Comparison of ENCODE assay signal across 8 mouse cellular contexts in genomic region chr11:87596492-87596891, GRCm38 (mm10). TPM values are rescaled to one million over a fixed set of nuclear protein-coding genes. Genes with fewer than 3 reads are reported as not detected.
DNase-seq lines count a peak whose midpoint lies in the region; ATAC-seq and TF ChIP-seq lines count a peak whose summit lies in the region.

No protein-coding gene starts in this region.

- 57% methylated on average over 2 of the region's 2 CpGs for WGBS in heart, postnatal 0 days
- WGBS in midbrain, embryonic 10.5 days = 46% methylated on average over 2 of the region's 2 CpGs

- no peaks in the 10 kb centered on the region for H3K27me3 ChIP-seq in ES-Bruce4 (ENCODE audit: control insufficient read depth, insufficient read depth, low read length, poor library complexity, severe bottlenecking)
- H3K27me3 ChIP-seq in heart, postnatal 0 days (ENCODE audit: control insufficient read depth, insufficient read depth, low read length) = no peaks in the 10 kb centered on the region
- H3K27me3 ChIP-seq in midbrain, embryonic 10.5 days (ENCODE audit: low read depth, poor library complexity, severe bottlenecking) = no peaks in the 10 kb centered on the region

- H3K9me3 ChIP-seq in ES-Bruce4 (replicated peaks; ENCODE audit: control insufficient read depth, insufficient read depth, low read length, poor library complexity, severe bottlenecking) = no peaks in the 10 kb centered on the region
- H3K9me3 ChIP-seq in heart, postnatal 0 days (replicated peaks; ENCODE audit: control insufficient read depth, low read length) = no peaks in the 10 kb centered on the region
- H3K9me3 ChIP-seq in midbrain, embryonic 10.5 days (replicated peaks) = no peaks in the 10 kb centered on the region

- no peaks in the 10 kb centered on the region for H3K4me1 ChIP-seq in ES-Bruce4 (ENCODE audit: control insufficient read depth, insufficient read depth, low read length)
- peaks cover 14% of the 10 kb centered on the region for H3K4me1 ChIP-seq in heart, postnatal 0 days (ENCODE audit: control insufficient read depth, insufficient read depth)
- H3K4me1 ChIP-seq in midbrain, embryonic 10.5 days = peaks cover 55% of the 10 kb centered on the region

- peak overlapping the region; percentile 51; the same call in 1 of the 2 replicates for H3K27ac ChIP-seq in gastrocnemius, adult 2 months
- H3K27ac ChIP-seq in ES-Bruce4 (ENCODE audit: insufficient read depth, low read length) = no peak overlapping the region
- H3K27ac ChIP-seq in heart, postnatal 0 days (ENCODE audit: low read depth) = no peak overlapping the region
- peak overlapping the region; percentile 94 for H3K27ac ChIP-seq in midbrain, embryonic 10.5 days (replicated peaks)

- peak overlapping the region; percentile 98; the same call in 1 of the 2 replicates for H3K4me2 ChIP-seq in heart, postnatal 0 days (ENCODE audit: low read depth, low read length)

- no peak for ATAC-seq in heart, postnatal 0 days (ENCODE audit: insufficient read depth, low read depth)

- TF ChIP-seq EP300 in ES-Bruce4 (IDR thresholded peaks at IDR 0.05; ENCODE audit: insufficient read depth, low read depth, low read length) = no peak
- no peak for TF ChIP-seq EP300 in heart, postnatal 0 days (IDR thresholded peaks at IDR 0.05; ENCODE audit: low read depth)

- no peak overlapping the region; the same call in 1 of the 2 replicates for H3K4me3 ChIP-seq in gastrocnemius, adult 2 months
- H3K4me3 ChIP-seq in ES-Bruce4 (ENCODE audit: low read depth, low read length) = no peak overlapping the region
- no peak overlapping the region for H3K4me3 ChIP-seq in heart, postnatal 0 days (ENCODE audit: low read depth, low read length)
- H3K4me3 ChIP-seq in midbrain, embryonic 10.5 days = peak overlapping the region; percentile 84

- intact Hi-C loops in gastrocnemius, adult 2 months (cut with DNase I) = no loop called here

- DNase-seq in gastrocnemius, adult 2 months = no peak
- no peak for DNase-seq in gastrocnemius, adult 18-20 months (ENCODE audit: low spot score)
- no peak for DNase-seq in heart, postnatal 0 days (ENCODE audit: low spot score)
- DNase-seq in midbrain, embryonic 10.5 days (ENCODE audit: low spot score) = no peak
- no peak for DNase-seq in left cerebral cortex, adult 11 months (ENCODE audit: low spot score)
- DNase-seq in layer of hippocampus, adult 9-10 months (ENCODE audit: low spot score) = no peak
- no peak for DNase-seq in thymus, postnatal 25 days

- H3K9ac ChIP-seq in ES-Bruce4 (ENCODE audit: low read depth, poor library complexity, severe bottlenecking) = 0 out of 2 replicates have a peak overlapping the region, but pooled peaks have one; percentile 64
- H3K9ac ChIP-seq in heart, postnatal 0 days (replicated peaks; ENCODE audit: low read depth, low read length) = no peak overlapping the region

- no peak for TF ChIP-seq POLR2A in ES-Bruce4 (IDR thresholded peaks at IDR 0.05; ENCODE audit: insufficient read depth, low read length)

- no peak for TF ChIP-seq CTCF in gastrocnemius, adult 2 months (IDR thresholded peaks at IDR 0.05)
- no peak for TF ChIP-seq CTCF in ES-Bruce4 (IDR thresholded peaks at IDR 0.05; ENCODE audit: low read depth, low read length)
- no peak for TF ChIP-seq CTCF in heart, postnatal 0 days (IDR thresholded peaks at IDR 0.05; ENCODE audit: low read depth)

- H3K36me3 ChIP-seq in ES-Bruce4 (ENCODE audit: control insufficient read depth, insufficient read depth, low read length, poor library complexity, severe bottlenecking) = peaks cover 24% of the 10 kb centered on the region
- H3K36me3 ChIP-seq in heart, postnatal 0 days (replicated peaks; ENCODE audit: control insufficient read depth, insufficient read depth, low read length) = peaks cover 49% of the 10 kb centered on the region
- H3K36me3 ChIP-seq in midbrain, embryonic 10.5 days = peaks cover 69% of the 10 kb centered on the region

RNA-seq across cellular contexts. Expression of gene Mtmr4, which starts 4.5 kb away (rescaled TPM):
- total RNA-seq in gastrocnemius, adult 2 months (2021) = 10 to 100 TPM; 10.6 to 12.4 TPM
- 10 to 100 TPM in 1 of 2 experiments, 1 to 10 TPM in 1; 9.8 to 10.8 TPM for total RNA-seq in gastrocnemius, adult 18-20 months (2021)
- 47.7 and 50.4 TPM in 2 replicates for polyA plus RNA-seq in ES-Bruce4 (2011; ENCODE audit: insufficient read depth, insufficient read length, low read depth, missing spikeins)
- total RNA-seq in heart, postnatal 0 days (2014; rRNA removed; ENCODE audit: low replicate concordance) = 12.4 and 17.3 TPM in 2 replicates
- polyA plus RNA-seq in heart, postnatal 0 days (2015; fragmentation: Nextera tagmentation; extraction: Ambion mirVana) = 6.0 and 7.0 TPM in 2 replicates
- 63.5 and 69.8 TPM in 2 replicates for polyA plus RNA-seq in midbrain, embryonic 10.5 days (2016; fragmentation: Nextera tagmentation; extraction: Ambion mirVana)

RNA-seq across cellular contexts. Expression of gene Hsf5, which starts 20.5 kb away (rescaled TPM):
- not detected for total RNA-seq in gastrocnemius, adult 2 months (2021)
- total RNA-seq in gastrocnemius, adult 18-20 months (2021) = not detected
- 1.5 and 1.6 TPM in 2 replicates for polyA plus RNA-seq in ES-Bruce4 (2011; ENCODE audit: insufficient read depth, insufficient read length, low read depth, missing spikeins)
- total RNA-seq in heart, postnatal 0 days (2014; rRNA removed; ENCODE audit: low replicate concordance) = not detected in 2 replicates
- polyA plus RNA-seq in heart, postnatal 0 days (2015; fragmentation: Nextera tagmentation; extraction: Ambion mirVana) = 0.03 TPM in 1 of 2 replicates, not detected in the other
- 0.40 and 0.42 TPM in 2 replicates for polyA plus RNA-seq in midbrain, embryonic 10.5 days (2016; fragmentation: Nextera tagmentation; extraction: Ambion mirVana)

RNA-seq across cellular contexts. Expression of gene Sept4, which starts 27.8 kb away (rescaled TPM):
- total RNA-seq in gastrocnemius, adult 2 months (2021) = 10 to 100 TPM; 13.0 to 15.2 TPM
- total RNA-seq in gastrocnemius, adult 18-20 months (2021) = 10 to 100 TPM in 1 of 2 experiments, 1 to 10 TPM in 1; 9.8 to 12.1 TPM
- 68.5 and 78.6 TPM in 2 replicates for polyA plus RNA-seq in ES-Bruce4 (2011; ENCODE audit: insufficient read depth, insufficient read length, low read depth, missing spikeins)
- 13.9 and 20.6 TPM in 2 replicates for total RNA-seq in heart, postnatal 0 days (2014; rRNA removed; ENCODE audit: low replicate concordance)
- 47.8 and 49.1 TPM in 2 replicates for polyA plus RNA-seq in heart, postnatal 0 days (2015; fragmentation: Nextera tagmentation; extraction: Ambion mirVana)
- 10.7 and 11.3 TPM in 2 replicates for polyA plus RNA-seq in midbrain, embryonic 10.5 days (2016; fragmentation: Nextera tagmentation; extraction: Ambion mirVana)

RNA-seq across cellular contexts. Expression of gene Gm11492, which starts 30.0 kb away (rescaled TPM):
- not detected for total RNA-seq in gastrocnemius, adult 2 months (2021)
- total RNA-seq in gastrocnemius, adult 18-20 months (2021) = not detected
- 0.46 TPM in 1 of 2 replicates, not detected in the other for polyA plus RNA-seq in ES-Bruce4 (2011; ENCODE audit: insufficient read depth, insufficient read length, low read depth, missing spikeins)
- total RNA-seq in heart, postnatal 0 days (2014; rRNA removed; ENCODE audit: low replicate concordance) = not detected in 2 replicates
- not detected in 2 replicates for polyA plus RNA-seq in heart, postnatal 0 days (2015; fragmentation: Nextera tagmentation; extraction: Ambion mirVana)
- polyA plus RNA-seq in midbrain, embryonic 10.5 days (2016; fragmentation: Nextera tagmentation; extraction: Ambion mirVana) = not detected in 2 replicates

Comparison
In these comparisons a context has a peak if more than half of its experiments do, and no peak if none do; other contexts are left out.
1. H3K27ac ChIP-seq: peak in gastrocnemius, adult 2 months (single experiment) and midbrain, embryonic 10.5 days (single experiment); none in ES-Bruce4 (single experiment) and heart, postnatal 0 days (single experiment).